Mouse (Mus musculus) right cerebral cortex, adult 18-20 months (tissue): ENCODE measurements at regions not wholly inside any gene's neighbourhood (a gene's known extent, or its start where the extent isn't known, plus 50 kb on each side); places are given as distances from the start of the nearest gene placed in this dataset.
A peak's percentile ranks its signal among the peaks of the same experiment; 100 is the strongest.

ENCODE experiments used
- DNase-seq: peaks from one replicate; pipeline ENCODE4 v3.0.0; 2022; ENCODE audit warnings: mixed read lengths

GRCm38 (mm10) chrX:70261360-70261759, 103.5 kb downstream of the Ids start:
- DNase-seq, result no peak

DNA sequence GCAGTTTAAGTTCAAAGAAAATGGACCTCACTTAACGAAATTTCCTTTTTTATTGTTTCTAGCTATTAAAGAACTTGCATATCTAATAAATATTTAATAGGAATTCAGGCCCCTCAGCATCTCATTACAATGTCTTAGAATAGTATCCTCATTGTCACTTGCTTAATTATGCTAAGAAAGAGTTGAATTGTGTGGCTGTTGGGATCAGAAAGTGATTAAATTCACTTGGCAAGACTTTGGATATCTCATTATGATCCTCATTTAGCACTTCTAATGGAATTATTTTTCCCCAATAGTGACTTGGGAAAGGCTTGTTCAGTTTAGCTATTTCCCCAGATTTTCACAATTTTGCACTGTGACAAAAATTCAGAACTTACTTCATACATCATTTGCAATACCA, 148.9 kb downstream of the Ids start:
- no peak for DNase-seq

- no peak for DNase-seq
These were observed 180.3 kb downstream of the Ids start for GRCm38 (mm10) chrX:70184427-70185090.

GRCm38 (mm10) chrX:70169737-70170136, 195.1 kb downstream of the Ids start:
- DNase-seq, result no peak

DNA sequence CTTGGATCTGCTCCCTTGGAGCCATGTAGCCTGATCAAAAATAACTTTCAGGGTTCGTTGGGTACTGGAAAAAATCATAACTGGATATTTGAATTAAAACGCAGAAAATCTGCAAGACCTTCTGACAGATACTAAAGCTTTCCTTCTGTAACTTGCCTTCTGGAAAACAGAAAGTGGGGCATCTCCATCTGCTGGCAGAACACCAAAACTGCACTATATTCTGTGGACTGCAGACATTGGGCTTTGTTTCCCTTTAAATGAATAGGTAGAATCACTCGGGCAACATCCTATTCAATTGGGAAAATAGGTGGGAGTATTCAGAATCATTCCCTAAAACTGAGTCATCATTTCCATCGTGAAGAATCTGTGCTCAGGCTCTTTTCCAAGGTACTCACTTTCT, 203.9 kb downstream of the Ids start:
- peak; percentile 24 for DNase-seq
